Mouse (Mus musculus) liver, embryonic 14.5 days (tissue): Measurements from ENCODE around the gene Vegfb.

ENCODE experiments used
- CTCF ChIP-seq: IDR thresholded peaks from 2 replicates; pipeline ENCODE4 v1.5.1; 2016; ENCODE audit warnings: antibody characterized with exemption, low read depth, control low read depth
- EP300 ChIP-seq: IDR thresholded peaks from 2 replicates; pipeline ENCODE4 v1.6.1; 2016; ENCODE audit warnings: antibody characterized with exemption, low read depth

- TF ChIP-seq CTCF (peak; percentile 17; the same call in 1 of the 2 replicates), EP300 (no peak)
These were observed 46.6 kb upstream of the Vegfb start for GRCm38 (mm10) chr19:7034006-7034405.
